Mouse (Mus musculus) erythroblast, adult 5-6 weeks (primary cell): Measurements from ENCODE around the gene Hhat. TPM values are rescaled to one million over a fixed set of nuclear protein-coding genes. Genes with fewer than 3 reads are reported as not detected.

Experiments used
- ATAC-seq: replicated peaks from 2 replicates; pipeline ENCODE4 v1.8.0; 2016; ENCODE audit warnings: moderate number of reproducible peaks, mild to moderate bottlenecking, moderate TSS enrichment, inconsistent platforms; ENCODE audit not compliant: poor library complexity, low FRiP score, severe bottlenecking
- total RNA-seq, 2 experiments: library from RNA; stranded (forward) in 1 of 2; stranded (reverse) in 1 of 2; fragments of 150-400 nt in 1 of 2; fragments of 200-764, 138-1000 nt in 1 of 2; gene quantifications; 2 replicates each; pipeline versions ENCODE4 v1.2.3 to v1.2.4; 2015 to 2017; ENCODE audit warnings: low replicate concordance in 2 of 2

Hhat gene
- total RNA-seq, 2 experiments from 2014 or later = not detected

DNA sequence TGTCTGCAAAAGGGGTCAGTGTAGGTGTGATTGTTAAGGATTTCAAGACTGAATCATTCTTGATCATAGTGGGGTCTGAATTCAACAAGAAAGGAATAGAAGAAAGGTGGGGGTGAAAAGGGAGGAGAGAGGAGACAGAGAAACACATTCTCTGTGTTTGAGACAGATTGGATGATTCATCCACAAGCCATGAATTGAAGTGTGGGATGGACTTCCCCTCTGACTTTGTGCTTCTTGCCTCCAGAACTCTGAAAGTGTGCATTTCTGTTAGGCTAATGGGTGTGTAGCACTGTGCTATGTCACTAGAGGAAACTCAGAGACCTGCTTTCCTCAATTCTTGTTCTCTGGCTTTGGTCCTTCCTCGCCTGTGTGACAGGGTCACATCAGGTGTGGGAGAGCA, 15.2 kb upstream of the Hhat start:
- no peak for ATAC-seq

DNA sequence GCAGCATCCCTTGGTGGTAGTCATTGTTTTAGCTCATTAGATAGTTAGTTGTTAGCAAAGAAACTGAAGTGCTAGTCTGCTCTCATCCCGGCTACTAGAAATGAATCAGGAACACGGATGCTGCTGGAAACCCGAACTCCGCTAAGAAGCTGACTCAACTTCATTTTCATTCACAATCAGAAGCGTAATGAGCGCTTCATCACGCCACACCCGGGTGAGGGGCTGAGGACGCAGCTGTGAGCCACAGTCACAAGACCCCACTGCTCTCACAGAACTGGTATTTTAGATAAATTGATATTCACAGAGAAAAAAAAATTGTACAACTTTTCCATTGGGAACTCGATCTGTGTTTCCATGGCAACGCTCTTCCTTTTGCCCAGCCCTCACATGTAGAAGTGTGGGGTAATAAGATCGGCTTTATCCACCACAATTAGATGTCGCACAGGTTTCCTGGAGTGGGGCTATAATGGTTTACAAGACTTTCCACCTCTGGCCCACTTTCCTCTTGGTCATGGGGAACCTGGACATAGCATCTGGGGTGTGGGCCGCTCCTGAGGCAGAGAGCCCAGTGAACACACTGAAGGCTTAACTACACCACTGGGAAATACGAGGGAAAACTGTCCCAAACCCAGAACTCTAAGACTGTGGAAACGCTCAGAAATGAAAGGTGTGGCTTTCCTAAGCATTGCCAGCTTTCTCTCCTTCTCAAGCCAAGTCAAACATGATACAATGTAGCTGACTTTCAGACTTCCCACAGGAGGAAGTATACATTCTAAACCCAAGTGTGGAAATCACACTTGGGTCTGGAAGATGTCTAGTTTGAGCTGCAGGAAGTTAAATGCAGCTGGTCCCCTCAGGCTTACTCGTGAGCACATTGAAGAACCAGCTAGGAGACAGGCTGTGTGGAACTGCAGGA, 14.3 kb upstream of the Hhat start:
- no peak for ATAC-seq

DNA sequence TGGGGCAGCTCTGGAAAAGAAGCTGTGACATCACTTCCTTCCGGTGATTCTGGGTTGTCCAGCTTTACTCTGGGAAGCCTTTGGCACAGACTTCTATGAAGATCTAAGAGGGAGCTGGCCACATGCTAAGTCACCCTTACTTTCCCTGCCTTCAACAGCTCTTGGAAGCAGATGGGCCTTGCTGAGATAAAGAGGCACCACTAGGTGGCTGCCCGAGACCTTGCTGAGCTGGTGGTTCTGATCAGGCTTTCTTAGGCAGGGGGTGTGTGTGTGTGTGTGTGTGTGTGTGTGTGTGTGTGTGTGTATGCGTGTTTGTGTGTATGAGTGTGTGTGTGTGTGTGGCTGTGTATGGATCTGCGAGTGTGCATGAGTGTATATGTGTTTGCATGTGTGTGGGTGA, 13.4 kb upstream of the Hhat start:
- ATAC-seq = no peak

DNA sequence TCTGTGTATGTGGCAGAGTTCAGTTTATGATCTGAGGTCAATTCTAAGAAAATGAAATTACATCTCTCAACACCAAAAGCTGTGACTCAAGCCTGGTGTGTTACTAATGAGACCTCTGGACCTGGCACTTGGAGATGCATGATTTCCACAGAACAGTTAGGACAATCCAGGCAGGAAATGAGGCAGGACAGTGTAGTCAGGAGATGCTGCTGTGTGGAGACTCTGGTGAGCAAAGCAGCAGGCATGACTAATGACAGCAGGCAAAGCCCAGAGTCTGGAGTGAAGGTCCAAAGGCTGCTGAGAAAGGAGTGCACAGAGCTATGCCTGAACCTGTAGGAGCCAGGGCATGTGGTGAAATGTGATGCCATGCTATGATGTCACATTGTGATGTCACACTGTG, 10.2 kb upstream of the Hhat start:
- ATAC-seq = no peak

DNA sequence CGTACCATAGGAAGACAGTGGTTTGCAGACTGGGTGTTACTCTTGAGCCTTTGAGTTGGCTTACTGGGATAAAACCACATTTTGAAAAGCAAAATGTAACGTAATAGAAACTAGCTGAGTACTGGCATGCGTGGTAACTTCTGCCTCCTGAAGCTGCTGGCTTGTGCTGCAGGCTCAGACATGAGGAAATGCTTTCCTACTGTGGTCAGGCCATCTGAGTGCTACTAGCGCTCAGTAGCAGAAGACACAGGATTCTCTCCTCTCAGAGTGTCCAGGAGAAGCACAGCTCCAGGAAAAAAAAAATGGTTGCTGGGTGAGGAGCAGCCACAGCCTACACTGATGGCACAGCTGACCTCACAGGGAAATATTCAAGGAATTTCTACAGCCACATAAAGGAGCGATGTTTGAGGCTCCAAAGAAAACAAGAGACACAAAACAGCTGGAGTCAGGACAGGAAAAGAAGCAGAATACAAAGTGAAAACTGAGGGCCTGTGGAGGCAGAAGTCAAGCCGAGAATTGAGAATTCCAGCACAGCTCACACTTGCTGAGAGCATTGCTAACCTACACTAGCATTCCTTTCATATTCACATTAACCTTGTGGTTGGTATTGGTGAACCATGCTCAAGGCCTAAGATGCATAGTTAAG, 8.0 kb upstream of the Hhat start:
- ATAC-seq = no peak

DNA sequence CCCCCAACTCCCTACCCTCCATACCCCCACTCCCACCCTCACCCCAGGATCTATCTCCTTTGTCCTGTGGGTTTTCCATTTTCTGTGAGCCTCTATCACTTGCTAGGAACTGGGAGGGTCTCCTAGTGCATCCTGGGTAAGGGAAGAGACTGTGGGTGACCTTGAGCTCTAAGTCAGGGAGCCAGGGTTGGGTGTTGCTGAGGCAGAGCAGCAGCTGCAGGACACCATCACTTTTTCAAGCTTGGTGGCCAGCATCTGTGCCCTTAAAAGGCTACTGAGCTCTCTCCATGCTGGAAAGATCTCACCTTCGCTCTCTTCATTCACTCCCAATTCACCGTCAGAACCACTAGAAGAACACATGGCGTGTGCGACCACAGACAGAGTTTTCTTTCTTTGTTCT, 7.2 kb upstream of the Hhat start:
- no peak for ATAC-seq

DNA sequence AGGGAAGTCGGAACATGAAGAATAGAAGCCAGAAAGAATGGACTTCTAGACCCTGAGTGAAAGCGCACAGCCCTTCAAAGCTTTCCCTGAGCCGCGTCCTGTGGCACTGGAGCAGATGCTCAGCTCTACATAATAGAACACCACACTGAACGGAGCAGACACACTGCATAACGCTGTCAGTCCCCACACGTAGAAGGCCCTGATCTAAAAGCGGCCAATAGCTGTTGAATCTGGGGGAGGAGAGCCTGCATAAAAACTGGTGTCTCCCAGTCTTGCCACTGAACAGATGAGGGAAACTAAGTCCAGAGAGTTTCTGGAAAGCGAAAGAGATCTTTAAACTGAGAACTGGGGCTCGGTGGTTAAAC, 911 bp downstream of the Hhat start:
- ATAC-seq = no peak

DNA sequence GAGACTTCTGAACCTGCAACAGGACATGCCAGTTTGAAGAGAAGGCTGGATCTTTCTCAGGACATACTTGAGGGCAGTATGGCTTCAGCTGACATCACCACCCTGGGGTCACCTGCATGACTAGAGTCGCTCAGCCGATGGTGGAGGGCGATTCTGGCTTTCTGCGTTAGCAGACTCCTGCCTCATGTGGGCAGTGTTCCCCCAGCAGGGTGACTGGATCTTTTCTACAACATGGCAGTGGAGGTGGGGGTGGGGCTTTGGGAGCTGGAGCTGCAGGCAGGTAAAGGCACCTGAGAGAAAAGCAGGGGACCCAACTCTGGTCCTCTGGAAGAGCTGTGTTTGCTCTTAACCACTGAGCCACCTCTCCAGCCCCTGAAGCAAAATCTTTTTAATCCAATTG, 5.5 kb downstream of the Hhat start:
- no peak for ATAC-seq

DNA sequence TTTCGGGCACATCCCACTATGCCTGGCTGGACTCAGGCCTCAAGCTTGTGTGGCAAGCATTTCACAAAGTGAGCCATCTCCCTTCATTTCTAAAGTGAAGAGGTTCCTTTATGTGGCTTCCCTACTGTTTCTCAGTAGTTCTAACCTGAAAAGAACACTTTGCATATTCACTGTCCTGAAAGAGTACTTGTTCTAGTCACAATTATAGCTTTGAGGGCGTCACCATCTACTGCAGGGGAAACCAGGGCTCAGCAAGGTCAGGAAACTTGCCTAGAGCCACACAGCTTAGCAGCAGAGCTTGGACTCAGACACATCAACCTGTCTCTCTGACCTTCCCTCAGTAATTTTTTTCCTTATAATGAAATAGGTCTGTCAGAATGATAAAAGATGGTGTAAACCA, 6.5 kb downstream of the Hhat start:
- ATAC-seq = no peak

DNA sequence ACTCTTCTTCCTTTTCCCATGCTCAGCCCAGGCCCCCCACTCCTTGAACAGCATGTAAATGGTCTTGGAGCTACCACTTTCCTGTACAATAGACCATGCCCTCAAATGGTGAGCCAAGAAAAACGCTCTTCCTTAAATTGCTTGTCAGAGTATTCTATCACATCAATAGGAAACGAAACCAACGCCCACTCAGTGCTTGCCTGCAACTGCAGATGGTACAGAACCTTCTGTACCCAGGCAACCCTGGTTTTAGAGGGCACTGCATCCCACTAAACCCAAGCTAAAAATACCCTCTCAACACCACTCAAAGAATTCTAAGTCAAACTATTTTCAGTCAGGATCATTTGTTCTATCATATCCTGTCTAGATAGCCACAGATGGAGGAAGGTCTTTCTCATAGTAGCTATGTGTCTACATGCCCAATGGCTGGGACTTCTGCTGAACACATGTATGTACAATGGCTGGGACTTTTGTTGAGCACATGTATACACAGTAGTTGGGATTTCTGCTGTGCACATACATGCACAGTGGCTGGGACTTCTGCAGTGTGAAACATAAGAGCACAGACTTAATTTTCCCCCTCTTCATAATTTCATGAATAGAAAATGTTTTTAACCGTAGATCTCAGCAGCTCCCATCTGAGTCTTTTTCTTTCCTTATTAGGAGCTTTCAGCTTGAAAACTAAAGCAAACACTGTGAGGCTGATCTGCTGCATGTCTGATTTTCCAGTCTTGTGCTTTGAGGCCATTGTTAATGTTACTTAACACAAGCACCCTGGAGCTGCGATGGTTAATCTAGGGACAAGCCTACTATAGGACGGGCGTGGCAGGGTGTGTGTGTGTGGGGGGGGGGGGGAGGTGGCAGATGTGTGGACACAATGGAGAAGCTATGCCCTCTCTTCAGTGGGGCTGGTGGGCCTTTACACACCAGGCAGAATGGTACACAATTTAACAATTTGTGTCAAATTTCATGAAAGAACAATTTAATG, 7.8 kb downstream of the Hhat start:
- no peak for ATAC-seq

DNA sequence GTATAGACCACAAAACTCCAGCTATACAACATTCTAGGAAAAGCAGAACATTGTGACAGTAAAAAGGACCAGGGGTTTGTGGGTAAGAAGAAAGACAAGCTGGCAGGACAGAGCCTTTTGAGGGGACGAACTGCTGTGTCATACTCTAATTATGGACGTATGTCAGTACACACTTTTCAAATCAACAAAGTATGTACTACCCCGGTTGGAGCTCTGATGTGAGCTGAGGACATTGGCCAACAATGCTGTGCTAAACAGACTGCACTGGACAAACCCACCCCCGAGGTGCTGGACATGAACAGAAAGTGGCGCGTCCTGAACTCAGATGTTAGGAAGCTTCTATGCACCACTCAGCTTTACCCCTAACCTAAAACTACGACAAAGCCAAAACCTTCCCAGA, 14.3 kb downstream of the Hhat start:
- ATAC-seq = no peak

DNA sequence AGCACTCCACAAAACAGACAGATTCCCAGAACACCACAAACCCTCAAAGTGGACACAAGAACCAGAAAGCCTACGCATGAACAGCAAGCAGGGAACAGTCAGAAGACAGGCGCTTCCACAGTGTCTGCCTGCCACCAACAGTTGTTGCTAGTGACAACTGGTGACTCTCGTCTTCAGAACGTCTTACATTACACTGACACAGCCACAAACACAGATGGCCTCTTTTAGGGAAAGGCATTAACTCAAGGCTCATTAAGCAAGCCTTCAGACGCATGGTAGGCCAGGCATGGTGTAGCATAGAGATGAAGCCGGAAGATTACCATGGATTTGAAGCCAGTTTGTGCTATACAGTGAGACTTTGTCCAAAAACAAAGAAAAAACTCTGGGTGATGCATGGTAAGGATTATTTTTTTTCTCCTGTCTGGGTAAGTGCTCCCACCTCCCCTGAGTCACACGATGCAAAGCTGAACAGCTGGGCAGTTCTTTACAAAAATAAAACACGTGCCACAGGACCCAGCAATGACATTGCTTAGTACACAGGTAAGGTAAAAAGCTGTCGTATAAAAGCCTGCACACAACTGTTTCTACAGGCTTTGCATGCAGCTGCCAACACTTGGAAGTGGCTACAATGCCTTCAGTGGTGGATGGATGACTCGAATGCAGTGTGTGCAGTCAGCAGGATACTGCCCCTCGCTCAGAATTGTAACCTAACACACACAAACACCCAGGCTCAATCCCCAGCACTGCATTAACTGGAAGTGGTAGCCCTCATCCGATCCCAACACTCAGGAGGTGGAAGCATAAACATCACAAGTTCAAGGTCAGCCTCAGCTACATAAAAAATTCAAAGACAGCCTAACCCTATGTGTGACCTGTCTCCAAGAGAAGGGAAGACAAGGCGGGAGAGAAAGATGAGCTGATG, 15.1 kb downstream of the Hhat start:
- no peak for ATAC-seq

DNA sequence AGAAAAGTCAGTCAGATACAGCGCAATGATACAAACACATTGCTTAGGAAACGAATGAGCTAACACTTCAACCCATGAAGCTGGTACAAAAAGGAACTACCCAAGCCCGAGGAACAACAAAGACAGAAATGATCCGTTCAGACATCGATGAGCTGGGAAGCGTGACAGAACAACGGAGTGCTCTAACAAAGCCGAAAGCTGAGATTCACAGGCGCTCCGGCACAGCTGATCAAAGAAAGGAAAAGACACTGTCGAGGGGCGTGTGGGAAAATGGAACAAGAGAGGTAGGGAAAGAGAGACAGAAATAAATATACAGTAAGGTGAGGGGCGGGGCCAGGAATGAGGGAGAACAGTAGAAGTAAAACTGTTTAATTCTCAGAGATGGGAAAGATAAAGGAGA, 15.8 kb downstream of the Hhat start:
- ATAC-seq = no peak

DNA sequence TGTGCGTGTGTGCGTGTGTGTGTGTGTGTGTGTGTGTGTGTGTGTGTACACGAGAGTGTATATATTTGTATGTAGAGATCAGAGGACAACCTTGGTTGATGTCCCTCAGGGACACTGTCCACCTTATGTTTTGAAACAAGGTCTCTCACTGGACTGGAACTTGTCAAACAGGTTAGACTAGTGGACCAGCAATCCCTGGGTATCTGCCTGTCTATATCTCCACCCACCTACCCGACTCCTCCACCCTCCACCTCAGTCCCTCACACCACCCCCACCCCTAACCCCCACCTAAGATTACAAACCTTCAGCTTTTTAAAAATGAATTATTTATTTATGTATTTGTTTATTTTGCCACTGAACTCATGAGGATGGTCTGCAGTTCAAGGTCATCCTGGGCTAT, 16.8 kb downstream of the Hhat start:
- no peak for ATAC-seq

DNA sequence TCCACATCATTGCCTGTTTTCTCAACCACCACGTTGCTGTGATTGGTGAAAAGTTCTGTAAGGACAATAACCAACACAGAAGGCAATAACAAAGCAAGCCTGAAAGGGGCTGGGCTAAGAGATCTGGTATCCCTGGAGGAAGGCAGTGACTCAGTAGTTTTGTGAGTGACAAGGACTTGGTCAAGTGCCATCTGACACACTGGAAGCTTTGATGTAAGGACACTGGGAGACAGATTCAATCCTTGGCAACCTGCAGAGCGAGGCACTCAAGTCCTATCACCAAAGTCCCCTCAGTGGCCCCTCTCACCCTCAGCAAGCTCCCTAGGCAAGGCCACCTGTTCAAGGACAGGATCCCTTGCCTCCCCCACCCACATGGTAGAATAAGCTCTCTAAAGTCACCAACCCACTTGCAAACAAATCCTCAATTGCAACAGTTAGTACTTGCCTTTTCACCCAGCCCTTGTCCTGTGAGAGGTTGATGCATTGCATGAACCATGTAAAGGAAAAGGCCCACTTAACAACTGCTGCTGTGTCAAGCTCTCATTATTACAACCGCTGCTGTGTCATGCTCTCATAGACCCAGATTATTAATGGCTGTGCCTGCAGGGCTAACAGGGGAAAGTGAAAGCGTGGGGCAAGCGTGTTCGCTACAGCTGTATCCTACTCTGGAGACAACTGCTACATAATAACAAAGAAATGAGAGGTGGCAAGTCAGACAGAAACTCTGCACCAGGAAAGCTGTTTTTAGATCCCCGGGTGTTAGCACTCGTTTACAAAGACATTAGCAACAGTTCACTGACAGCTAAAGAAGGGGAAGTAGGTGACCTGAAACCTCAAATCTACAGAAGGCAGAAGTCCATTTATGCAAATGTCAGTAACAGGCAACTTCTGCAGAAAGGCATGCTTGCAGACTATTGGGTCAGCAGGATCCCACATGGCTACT, 18.1 kb downstream of the Hhat start:
- no peak for ATAC-seq

DNA sequence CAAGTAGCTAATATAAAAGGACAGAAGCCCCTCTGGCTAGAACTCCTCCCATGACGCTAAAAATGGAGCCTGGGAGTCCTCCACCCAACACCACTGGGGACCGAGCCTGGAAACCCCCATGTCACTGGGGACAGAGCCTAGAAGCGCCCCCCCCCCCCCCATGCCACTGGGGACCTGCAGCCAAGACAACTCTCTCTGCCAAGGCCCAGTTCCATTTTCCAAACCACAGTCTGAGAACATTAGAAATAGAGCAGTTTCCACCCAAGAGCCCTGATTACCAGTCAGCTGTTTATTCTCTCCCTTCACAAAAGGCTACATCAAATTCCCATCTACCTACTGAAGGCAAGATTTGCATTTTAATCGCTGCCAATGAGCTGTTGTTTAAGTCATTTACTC, 21.0 kb downstream of the Hhat start:
- no peak for ATAC-seq

DNA sequence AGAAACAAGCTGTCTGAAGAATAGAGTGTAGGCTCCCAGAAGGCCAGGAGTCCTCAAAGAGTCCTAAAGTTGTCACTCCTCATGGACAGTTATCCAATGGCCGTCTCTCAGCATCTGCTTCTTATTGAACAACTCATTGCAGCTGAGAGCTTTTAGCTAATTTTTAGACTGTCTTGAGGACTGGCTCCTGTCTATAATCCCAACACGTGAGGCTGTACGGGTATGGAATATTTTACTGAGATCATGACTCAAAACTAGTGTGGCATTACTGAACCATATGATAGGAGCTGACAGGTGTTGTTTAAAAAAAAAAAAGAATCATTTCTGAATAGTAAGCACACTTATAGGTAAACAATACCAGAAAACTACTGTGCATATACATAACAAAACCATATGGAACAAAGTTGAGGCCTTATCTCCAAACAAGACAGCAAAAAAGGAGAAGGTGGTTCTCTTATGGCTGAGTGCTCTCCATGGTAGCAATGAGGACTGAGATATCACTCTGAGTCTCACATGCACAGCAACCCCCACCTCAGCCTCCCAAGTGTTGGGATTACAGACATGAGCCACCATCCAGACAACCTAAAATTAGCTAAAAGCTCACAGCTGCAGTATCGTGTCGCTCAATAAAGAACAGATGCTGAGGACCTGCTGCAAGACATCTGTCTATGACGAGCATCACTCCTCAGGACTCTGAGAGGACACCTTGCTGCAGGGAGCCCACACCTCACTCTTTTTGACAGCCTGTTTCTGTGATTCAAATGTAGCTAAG, 21.6 kb downstream of the Hhat start:
- ATAC-seq = no peak

DNA sequence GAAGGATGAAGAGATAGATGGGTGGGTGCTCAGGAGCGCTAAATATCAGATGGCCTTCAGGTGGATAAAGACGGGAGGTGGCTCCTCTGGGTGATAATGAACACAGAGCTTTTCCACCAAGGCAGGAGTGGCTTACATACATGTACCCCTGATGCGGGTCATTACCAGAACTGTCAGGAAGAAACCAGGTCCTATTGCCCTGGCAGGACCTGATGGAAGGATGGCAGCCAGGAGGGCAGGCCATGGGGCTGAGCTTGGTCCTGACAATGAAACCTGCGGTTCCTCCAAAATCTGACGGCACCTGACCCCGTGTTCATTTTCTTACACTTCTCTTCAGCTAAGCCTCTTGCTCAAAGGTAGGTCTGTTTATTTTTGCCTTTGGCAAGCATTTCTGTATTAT, 24.8 kb downstream of the Hhat start:
- no peak for ATAC-seq
